Mouse (Mus musculus) heart, postnatal 10 days (tissue): ENCODE data around the gene Dpf2. TPM values are rescaled to one million over a fixed set of nuclear protein-coding genes. Genes with fewer than 3 reads are reported as not detected.
A peak's percentile ranks its signal among the peaks of the same experiment; 100 is the strongest.

ENCODE experiments used
- DNase-seq, 2 experiments: peaks; one replicate each; pipeline ENCODE4 v3.0.0; 2021
- intact Hi-C: fragments of 180-260 bp; cut with DNase I; formaldehyde crosslinking; loops from one replicate; pipeline ENCODE4 v1.15.1; 2025
- total RNA-seq, 2 experiments: library from RNA; stranded (reverse); gene quantifications; 2 replicates each; pipeline ENCODE4 v1.2.3; 2021

Dpf2 gene
- 100 to 1,000 TPM; 100 to 101 TPM for total RNA-seq

DNA sequence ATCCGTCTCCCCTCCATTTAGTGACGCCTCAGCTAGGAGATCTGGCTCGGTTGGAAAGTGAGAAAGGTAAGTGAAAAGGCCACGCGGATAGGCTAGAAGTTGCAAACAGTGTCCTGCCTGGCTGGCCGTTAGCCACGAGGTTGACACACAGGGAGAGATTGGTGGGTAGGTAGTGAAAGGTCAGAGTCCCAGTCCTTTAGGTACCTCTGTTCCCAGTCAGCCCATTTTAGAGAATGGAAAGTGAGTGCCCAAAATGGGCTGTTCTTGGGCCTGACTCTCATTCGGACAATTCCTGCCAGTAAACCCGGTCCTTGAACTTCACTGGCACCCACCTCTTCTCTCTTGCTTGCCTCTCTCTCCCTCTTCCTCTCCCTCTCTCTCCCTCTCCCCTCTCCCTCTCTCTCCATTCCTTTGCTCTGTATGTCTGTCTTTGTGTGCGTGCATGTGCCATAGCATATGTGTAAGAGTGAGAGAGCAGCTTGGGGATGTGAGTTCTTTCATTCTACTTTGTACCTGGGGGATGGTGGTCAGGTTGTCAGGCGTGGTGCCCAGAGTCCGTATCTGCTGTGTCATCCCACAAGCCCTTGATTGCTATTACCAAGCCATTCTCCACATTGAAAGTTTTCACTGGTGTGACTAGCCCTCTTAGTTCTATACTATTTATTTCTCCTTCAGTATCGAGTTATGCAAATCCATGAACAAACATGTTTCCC lies at the start of gene Dpf2:
Dpf2 (minus strand) TSS at position 4 of the 713 bp plus-strand sequence.
- no peak for DNase-seq
- intact Hi-C loops, result no loop called here

DNA sequence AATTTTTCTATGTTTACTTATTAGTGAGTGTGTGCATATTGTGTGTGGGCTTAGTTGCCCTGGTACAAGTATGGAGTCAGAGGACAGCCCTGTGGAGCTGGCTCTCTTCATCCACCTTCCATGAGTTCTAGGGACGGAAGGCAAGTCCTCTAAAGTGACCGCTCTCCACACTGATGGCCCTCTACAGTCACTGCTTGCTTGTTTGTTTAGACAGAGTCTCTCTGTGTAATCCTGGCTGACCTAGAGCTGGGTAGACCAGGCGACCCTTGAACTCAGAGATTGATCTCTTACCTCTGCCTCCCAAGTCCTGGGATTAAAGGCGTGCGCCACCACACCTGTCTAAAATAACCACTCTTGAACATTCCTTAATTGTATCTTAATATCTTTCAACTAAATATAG lies 44.6 kb upstream of the Dpf2 start:
- intact Hi-C loops, result loop anchor here (2.0 kb wide), 1 partner anchor 171 kb away; no protein-coding TSS in a partner anchor
- DNase-seq, result no peak

DNA sequence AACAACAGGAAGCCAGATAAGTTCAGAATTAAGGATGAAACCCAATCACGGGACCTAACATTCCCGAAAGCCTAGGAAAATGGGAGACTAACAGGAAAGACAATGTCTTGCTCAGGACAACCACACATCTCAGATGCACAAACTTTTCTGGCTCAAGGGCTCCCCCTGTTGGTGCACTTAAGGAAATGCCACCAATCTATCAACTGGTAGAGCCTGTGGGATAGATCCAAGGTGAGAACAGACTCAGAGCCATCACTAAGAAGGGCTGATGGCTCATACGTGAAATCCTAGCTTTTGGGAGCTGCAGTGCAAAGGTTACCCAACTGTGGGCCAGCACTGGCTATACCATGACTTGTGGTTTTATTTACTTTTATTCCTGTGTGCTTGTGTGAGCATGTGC lies 43.9 kb upstream of the Dpf2 start:
- peak; percentile 91 to 95 for DNase-seq
- intact Hi-C loops, result loop anchor here (1.0 to 2.0 kb wide), 2 partner anchors 32 to 170 kb away; partner anchors contain the start of gene Cdc42ep2

DNA sequence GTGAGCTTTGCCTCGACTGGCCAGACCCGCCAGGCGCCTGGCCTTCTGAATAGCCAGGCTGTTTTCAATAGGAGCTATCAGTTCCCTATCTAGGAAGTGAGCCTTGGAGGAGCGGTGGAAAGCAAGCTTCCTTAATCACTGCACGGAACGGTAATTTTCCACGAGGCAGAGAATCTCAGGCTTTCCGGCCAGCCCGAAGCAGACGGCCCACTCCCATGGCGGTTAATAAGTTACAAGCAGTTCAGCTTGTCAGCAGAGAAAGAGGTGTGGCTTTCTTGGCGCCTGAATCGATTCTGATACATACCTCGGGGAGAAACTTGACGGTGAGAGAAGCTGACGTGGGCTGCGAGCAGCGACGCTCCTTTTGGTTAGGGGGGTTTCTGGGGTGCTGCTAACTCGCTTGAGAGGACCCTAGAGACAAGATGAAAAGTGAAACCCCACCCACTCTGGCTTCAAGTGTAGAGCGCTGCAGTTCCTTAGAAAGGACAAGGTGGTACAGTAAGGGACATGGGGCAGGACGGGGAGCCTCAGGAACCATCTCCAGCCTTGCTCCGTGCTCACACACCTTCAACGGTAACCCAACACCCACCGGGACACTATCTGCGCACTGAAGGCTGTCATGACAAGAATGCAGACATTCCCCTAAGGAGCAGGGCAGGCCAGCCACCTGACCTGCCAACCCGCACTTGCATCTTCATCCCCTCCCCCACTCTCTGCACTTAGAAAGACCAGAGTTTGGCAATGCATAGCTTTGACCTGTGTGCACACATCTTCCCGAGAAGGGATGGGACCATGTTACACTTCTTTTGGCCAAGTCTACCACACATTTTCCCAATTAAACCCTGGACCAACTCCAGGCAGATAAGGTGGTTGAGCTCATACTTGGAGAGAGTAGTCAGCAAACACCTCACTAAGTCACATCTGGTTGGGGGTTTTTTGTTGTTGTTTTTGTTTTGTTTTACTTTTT lies 43.2 kb upstream of the Dpf2 start:
- DNase-seq, result peak; percentile 80

DNA sequence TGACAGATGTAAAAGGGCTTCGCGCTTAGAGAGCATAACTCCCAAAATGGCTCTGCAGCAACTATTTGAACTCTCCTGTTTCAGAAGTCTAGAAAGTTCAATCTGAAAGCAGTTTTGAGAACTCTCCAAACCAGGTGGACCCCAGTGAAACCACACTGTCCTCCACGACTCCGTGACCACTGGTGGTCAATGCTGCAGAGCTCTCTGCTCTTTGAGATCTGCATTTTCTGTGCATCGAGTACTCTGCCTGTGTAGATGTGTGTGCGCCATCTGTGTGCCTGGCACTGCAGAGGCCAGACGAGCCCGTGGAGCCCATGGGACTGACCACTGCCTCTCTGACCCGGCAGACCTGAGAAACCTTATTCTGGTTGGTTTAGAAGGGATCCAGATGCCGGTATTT lies 42.1 kb upstream of the Dpf2 start:
- intact Hi-C loops, result no loop called here

More for the DNA sequence above, 43.2 kb upstream of the Dpf2 start:
- intact Hi-C loops, result loop anchor here (1.0 to 2.0 kb wide), 2 partner anchors 32 to 169 kb away; partner anchors contain the start of gene Cdc42ep2

DNA sequence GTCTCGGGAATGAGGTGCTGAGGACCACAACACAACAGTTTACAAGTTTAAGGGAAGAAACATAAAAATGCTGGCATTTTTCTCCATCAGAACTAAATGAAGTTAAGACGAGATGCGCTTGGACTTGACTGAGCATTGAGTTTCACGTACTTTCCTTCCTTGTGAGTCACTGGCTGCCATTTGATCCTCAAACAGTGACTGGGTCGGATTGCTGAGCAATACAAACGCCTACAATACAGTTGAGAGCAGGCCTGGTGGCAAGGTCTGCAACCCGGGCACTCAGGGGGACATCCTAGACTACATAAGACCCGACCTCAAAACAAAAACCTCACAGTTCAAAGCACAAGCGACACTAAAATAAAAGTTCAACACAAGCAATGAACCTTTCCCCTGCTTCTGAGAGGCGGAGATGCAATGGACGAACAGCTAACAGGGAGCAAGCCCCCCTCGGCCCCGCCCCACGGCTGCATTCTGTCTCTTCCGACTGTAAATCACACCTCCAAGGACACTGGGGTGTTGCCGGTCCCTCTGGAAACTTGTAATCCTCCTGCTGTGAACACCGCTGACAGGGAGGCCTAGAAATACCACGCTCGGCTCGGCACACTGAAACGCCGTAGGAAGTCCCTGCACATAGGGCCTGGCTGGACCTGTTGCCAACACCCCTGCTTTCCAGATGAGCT lies 41.4 kb upstream of the Dpf2 start:
- no peak for DNase-seq
- intact Hi-C loops, result no loop called here

More for the DNA sequence above, 42.1 kb upstream of the Dpf2 start:
- no peak for DNase-seq

DNA sequence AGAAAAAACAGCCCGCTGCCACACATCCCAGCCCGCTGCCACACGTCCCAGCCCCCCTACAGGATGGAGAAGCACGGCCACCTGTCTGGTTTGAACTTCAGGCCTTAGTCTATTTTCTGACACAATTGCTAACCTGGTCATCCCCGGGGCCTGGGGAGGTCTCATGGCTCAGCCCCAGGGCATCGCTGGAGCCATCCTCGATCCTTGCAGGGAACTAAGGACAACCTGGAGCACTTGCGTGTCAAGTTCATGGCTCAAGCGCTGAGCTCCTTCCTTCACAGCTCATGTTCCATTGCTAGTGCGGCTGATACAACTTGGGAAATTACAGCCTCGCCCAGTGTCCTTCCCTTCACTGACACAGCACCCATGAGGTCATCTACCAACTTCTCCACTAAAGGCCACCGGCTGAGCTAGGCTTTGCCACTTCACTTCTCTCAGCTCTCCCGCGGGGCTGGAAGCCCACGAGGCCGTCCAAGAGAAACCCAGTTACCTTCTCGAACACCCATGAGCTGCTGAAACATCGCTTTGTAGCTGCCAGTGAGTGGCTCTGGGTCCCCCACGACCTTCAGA lies 40.5 kb upstream of the Dpf2 start:
- DNase-seq, result no peak
- intact Hi-C loops, result no loop called here

GRCm38 (mm10) chr19:5952071-5952691 lies 39.4 kb upstream of the Dpf2 start:
- DNase-seq, result peak; percentile 75 to 80
- intact Hi-C loops, result no loop called here

DNA sequence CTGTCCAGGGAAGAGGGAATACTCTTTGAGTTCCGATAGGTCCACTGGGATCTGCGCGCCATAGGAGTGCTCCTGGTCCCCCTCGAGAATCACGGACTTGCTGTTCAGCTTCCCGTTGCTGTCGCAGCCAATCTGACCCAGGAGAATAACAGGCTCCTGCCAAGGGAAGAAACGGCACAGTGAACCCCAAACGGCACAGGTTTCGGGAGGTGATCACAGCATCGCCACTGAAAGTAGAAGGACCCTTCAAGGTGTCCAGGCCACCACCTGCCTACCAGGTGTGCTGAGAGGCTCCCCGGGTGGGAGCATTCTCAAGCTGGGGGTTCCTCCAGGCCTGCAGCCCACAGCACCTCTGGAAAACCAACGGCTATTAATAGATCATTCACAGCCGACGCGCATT lies 38.8 kb upstream of the Dpf2 start:
- intact Hi-C loops, result no loop called here
- no peak for DNase-seq

DNA sequence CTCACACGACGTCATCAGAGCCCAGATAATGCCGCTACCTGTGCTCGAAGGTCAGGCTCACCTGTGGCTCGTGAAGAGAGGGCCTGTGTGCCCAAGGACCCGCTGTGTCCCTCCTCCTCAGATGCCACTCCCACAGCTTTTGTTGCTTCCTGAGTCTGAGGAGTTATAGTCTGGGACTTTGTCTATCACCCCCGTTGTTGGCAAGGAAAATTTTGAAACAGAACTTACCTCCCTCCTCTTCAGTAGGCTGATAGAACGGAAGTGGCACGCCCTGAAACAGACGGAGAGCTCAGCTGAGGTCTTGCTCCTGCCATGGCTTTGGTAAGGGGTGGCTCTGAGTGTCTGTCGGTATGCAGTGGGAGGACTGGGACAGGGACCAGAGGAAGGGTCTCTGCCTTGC lies 37.4 kb upstream of the Dpf2 start:
- intact Hi-C loops, result no loop called here
- no peak for DNase-seq

GRCm38 (mm10) chr19:5945891-5946290 lies 33.1 kb upstream of the Dpf2 start:
- intact Hi-C loops, result no loop called here
- DNase-seq, result peak; percentile 73 to 77

DNA sequence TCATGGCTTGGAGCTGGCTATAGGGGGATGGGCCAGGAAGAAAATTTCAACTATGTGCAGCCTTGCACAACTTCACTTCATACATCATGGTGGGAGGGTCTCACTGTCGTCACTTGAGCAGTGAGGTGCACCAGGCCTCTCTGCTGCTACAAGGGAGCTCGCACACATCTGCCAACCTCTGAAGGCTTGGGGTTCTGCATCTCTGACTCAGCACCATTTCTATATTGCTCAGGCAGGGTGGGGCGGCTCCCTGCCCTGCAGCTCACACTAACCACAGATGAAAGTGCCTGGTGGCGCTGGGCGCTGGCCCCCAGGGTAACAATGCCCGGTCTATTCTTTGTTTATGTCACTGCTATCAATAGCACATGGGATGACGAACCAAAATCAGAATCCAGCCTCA lies 32.2 kb upstream of the Dpf2 start:
- intact Hi-C loops, result no loop called here
- DNase-seq, result peak; percentile 70 to 71

- intact Hi-C loops, result no loop called here
- DNase-seq, result no peak
Observed at GRCm38 (mm10) chr19:5944145-5944544, 31.3 kb upstream of the Dpf2 start.

DNA sequence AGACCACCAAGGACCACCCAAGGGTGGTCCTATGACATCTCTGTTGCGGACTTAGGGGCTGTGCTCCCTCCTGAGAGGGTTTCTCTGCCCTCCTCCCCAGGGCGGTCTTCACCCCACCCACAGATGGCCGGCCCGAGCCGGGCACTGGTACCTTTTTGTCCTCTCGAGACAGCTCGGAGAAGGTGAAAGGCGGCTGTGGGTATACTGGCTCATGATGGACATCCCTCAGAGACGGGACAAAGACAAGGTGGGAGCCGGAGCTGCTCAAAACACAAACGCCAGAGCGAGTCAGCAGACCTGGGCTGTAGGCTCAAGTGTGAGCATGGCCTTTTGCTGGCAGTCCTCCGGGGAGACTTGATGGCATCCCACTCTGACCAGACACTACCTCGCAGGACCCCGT lies 30.6 kb upstream of the Dpf2 start:
- intact Hi-C loops, result no loop called here
- no peak for DNase-seq

DNA sequence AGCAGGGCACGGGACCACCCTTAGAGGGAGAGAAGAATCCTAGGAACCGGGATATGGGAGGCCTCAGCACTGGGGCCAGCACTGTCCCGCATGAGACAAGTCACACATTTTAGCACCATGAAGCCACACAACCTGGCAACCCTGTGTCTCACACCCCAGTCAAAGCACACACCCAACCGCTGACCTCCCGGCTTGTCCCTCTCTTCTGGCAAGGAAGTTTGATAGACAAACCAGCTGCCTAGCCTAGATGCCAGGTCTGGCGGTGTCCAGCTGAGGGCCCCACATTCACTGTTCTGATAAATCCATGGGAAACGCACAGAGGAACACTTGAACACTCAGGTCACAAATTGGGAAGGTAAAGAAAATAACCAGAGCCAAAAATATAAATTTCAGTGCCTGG lies 29.8 kb upstream of the Dpf2 start:
- intact Hi-C loops, result no loop called here
- DNase-seq, result no peak

GRCm38 (mm10) chr19:5940656-5941055 lies 27.8 kb upstream of the Dpf2 start:
- intact Hi-C loops, result loop anchor here (2.0 kb wide), 1 partner anchor 16 kb away; the partner anchor contains the start of gene Cdc42ep2
- DNase-seq, result no peak

- intact Hi-C loops, result loop anchor here (2.0 kb wide), 1 partner anchor 15 kb away; the partner anchor contains the start of gene Cdc42ep2
- peak; percentile 82 to 86 for DNase-seq
Observed at GRCm38 (mm10) chr19:5940173-5940572, 27.4 kb upstream of the Dpf2 start.

DNA sequence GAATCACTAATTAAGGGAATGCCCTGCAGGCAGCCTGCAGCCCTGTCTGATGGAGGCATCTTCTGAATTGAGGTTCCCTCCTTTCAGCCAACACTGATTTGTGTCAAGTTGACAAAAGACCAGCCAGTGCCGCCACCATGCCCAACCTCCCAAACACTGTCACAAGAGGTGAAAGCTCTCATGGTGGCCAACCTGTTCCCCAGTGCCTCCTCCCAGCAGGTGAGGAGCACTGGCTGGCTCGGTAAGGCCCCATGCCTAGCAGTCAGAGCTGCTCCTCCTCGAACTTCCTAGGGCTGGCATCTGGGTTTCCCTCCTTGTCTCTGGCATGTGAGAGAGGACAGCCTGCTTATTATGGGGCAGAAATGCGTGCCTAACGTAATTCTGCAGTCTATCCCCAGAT lies 26.9 kb upstream of the Dpf2 start:
- intact Hi-C loops, result loop anchor here (2.0 kb wide), 1 partner anchor 15 kb away; the partner anchor contains the start of gene Cdc42ep2
- no peak for DNase-seq

- DNase-seq, result no peak
- intact Hi-C loops, result no loop called here
Observed at GRCm38 (mm10) chr19:5938516-5938915, 25.7 kb upstream of the Dpf2 start.
